Mouse (Mus musculus) small intestine, adult 2 months (tissue): Measurements from ENCODE around the gene Mctp1. TPM values are rescaled to one million over a fixed set of nuclear protein-coding genes. Genes with fewer than 3 reads are reported as not detected.
"Not testable (repeated sequence)": the region's sequence is repeated elsewhere in the genome, so short reads cannot be mapped to it uniquely, and the experiment has no call there.

Experiments used
- H3K27ac ChIP-seq: fragments of 200-500 bp; 2 replicates; pipeline ENCODE4 v1.5.1; 2012; ENCODE audit warnings: low read depth, low read length, control low read depth, inconsistent platforms; ENCODE audit not compliant: insufficient read depth
- H3K27me3 ChIP-seq: fragments of 200-500 bp; 2 replicates; pipeline ENCODE4 v1.6.1; 2012; ENCODE audit warnings: mild to moderate bottlenecking, moderate library complexity, low read length, inconsistent platforms; ENCODE audit not compliant: control insufficient read depth, insufficient read depth
- H3K36me3 ChIP-seq: fragments of 200-500 bp; 2 replicates; pipeline ENCODE4 v1.6.1; 2012; ENCODE audit warnings: mild to moderate bottlenecking, low read length, control low read depth, inconsistent platforms; ENCODE audit not compliant: control insufficient read depth, insufficient read depth
- H3K4me1 ChIP-seq: fragments of 200-500 bp; 2 replicates; pipeline ENCODE4 v1.6.1; 2012; ENCODE audit warnings: low read length, inconsistent platforms, mixed read lengths; ENCODE audit not compliant: control insufficient read depth, insufficient read depth, insufficient read length
- H3K4me3 ChIP-seq: fragments of 200-500 bp; 2 replicates; pipeline ENCODE4 v1.5.1; 2012; ENCODE audit warnings: low read depth, mild to moderate bottlenecking, control low read depth, inconsistent platforms, low read length, moderate library complexity
- CTCF ChIP-seq: fragments of 200-500 bp; IDR thresholded peaks from 2 replicates; pipeline ENCODE4 v1.5.1; 2012; ENCODE audit warnings: low read depth, mild to moderate bottlenecking, control low read depth, inconsistent platforms, low read length, moderate library complexity, mixed read lengths; ENCODE audit not compliant: insufficient replicate concordance, insufficient read length; ENCODE audit errors: extremely low read depth
- POLR2A ChIP-seq: fragments of 200-500 bp; IDR thresholded peaks from 2 replicates; pipeline ENCODE4 v1.6.1; 2012; ENCODE audit warnings: low read depth, mild to moderate bottlenecking, control low read depth, inconsistent platforms, low read length, moderate library complexity
- WGBS: fragments of 180-500 bp; shearing (Covaris S2); methylation state at CpG from one replicate; pipeline ENCODE4 v1.1.7; 2018; 5-methylcytosine and 5-hydroxymethylcytosine counted together
- polyA plus RNA-seq: library from polyadenylated mRNA; depleted of rRNA; stranded (reverse); fragments of >200 nt; gene quantifications from 2 replicates; pipeline ENCODE4 v1.2.3, GENCODE M21; 2012; rRNA removed

The Mctp1 gene
- polyA plus RNA-seq = 0.04 and 0.14 TPM in 2 replicates

DNA sequence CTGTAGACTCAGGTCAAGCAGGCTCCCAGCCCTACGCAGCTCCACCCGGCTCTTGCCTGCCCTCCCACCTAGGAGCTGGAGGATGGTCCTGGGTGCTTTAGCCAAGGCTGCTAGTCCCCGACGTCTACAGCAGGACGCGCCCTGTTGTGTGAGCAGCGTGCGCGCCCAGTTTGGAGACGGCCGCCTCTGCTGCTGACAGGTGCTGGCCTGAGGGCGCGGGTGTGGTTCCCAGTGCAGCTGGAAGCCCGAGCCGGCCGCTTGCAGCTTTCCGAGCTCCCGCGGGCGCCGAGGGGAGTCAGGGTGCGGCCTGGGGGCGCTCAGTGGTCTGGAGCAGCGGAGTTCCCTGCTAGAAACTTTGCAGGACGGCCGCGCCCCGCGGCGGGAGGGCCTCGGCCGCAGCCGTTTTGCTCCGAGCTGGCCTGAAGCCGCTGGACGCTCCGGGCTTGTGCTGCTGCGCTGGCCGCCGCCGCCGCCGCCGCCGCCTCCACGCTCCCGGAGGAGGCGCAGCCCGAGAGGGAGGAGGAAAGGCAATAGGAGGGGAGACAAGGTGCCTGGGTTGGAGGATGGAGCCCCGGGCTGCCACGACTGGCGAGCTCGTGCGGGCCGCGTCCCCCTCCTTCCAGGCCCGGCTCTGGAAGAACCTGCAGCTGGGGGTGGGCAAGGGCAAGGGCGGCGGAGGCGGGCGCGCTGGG, at the start of gene Mctp1:
Gene Mctp1, plus strand, starts transcription at position 564 of the 692 bp plus-strand sequence.
- H3K4me1 ChIP-seq = peaks cover 8% of the 10 kb centered on the region
- H3K36me3 ChIP-seq = no peaks in the 10 kb centered on the region
- under 1% methylated on average over 57 of the region's 62 CpGs for WGBS
- TF ChIP-seq CTCF = no peak
- no peak for TF ChIP-seq POLR2A
- no peak within 1 kb of the TSS for H3K27ac ChIP-seq
- H3K27me3 ChIP-seq = peaks cover 15% of the 10 kb centered on the region
- H3K4me3 ChIP-seq = peak within 1 kb of the TSS; percentile 66

DNA sequence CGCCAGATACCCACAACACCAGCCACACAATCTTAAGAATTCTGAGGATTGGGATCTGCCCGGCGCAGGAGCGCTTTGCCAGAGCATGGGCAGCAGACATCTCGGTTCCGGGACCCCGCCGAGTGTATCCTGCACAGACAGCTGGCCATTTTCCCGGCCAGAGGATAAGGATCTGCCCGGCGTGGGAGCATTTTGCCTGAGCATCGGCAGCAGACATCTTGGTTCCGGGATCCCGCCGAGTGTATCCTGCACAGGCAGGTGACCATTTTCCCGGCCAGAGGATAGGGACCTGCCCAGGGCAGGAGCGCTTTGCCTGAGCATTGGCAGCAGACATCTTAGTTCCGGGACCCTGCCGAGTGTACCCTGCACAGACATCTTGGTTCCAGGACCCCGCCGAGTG, 38.4 kb upstream of the Mctp1 start:
- not testable (repeated sequence) for H3K27me3 ChIP-seq, H3K4me3 ChIP-seq, H3K36me3 ChIP-seq, H3K4me1 ChIP-seq, H3K27ac ChIP-seq
- 61% methylated on average over 21 of the region's 21 CpGs for WGBS

DNA sequence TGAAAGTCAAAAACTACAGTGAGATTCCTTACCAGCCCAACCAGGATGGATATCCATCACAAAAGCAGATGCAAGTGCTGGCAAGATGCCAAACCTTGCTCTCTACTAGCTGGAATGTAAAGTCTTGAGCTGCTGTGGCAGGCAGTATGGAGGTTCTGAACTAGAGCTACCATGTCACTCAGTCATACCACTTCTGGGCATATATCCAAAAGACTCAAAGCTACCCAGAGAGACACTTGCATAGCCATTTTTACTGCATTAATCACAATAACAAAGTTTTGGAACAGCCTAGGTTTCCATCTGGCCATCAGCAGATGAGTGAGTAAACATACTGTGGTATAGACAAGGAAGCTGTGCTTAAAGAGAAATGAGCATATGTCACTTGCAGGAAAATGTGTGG, 25.6 kb upstream of the Mctp1 start:
- no peak overlapping the region for H3K4me3 ChIP-seq
- no peaks in the 10 kb centered on the region for H3K36me3 ChIP-seq
- H3K4me1 ChIP-seq = no peaks in the 10 kb centered on the region
- H3K27me3 ChIP-seq = no peaks in the 10 kb centered on the region
- TF ChIP-seq POLR2A (no peak), CTCF (no peak)
- no peak overlapping the region for H3K27ac ChIP-seq

DNA sequence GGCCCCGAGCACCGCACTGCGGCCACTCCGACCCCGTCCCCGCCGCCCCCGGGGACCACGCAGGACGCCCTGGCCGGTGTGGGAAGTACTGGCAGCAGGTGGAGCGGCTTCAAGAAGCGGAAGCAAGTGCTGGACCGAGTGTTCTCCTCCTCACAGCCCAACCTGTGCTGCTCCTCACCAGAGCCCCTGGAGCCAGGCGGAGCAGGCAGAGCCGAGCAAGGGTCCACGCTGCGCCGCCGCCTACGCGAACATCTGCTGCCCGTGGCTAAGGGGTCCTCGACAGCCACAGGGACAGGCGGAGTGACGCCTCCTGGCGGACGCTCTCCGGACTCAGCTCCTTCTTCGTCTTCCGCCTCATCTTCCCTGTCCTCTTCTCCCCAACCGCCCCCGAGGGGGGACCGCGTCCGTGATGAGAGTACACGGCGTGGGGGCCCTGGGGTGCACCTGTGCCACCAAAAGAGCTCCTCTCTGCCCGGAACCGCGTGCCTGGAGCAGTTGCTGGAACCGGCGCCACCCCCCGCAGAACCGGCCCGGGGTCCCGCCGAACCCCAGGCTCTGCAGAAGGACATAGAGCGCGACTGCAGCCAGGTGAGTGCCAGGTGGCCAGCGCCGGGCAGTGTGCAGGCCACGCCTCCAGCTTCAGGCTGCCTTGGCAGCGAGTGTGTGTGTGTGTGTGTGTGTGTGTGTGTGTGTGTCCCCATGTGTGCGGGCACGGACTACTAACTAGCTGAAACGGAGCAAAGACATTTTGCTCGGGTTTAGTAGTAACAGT, 515 bp downstream of the Mctp1 start:
- Histone ChIP-seq H3K4me1 (peaks cover 8% of the 10 kb centered on the region), H3K4me3 (peak overlapping the region; percentile 66), H3K36me3 (no peaks in the 10 kb centered on the region), H3K27ac (no peak overlapping the region), H3K27me3 (peaks cover 15% of the 10 kb centered on the region)
- 2% methylated on average over 58 of the region's 58 CpGs for WGBS
- peak; percentile 38; the same call in 1 of the 2 replicates for TF ChIP-seq CTCF
- TF ChIP-seq POLR2A = no peak

DNA sequence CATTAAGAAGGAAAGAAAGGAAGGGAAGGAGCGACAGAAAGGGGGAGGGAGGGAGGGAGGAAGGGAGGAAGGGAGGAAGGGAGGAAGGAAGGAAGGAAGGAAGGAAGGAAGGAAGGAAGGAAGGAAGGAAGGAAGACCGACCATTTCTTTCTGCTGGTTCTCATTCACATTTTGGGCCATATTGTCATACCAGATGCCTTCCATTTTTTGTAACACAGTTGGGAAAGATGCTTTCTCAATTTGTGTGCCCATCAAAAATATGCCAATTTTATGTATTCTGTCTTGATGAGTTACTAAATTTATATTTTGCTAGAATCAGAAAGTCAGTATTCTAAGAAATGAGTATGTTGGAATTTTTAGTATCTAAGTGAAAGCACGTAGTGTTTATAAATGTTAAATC, 4.3 kb downstream of the Mctp1 start:
- Histone ChIP-seq H3K36me3 (no peaks in the 10 kb centered on the region), H3K27me3 (peaks cover 15% of the 10 kb centered on the region), H3K4me1 (peaks cover 8% of the 10 kb centered on the region), H3K4me3 (no peak overlapping the region), H3K27ac (no peak overlapping the region)
- no peak for TF ChIP-seq CTCF
- TF ChIP-seq POLR2A = no peak
- WGBS = 66% methylated on average over 3 of the region's 3 CpGs

DNA sequence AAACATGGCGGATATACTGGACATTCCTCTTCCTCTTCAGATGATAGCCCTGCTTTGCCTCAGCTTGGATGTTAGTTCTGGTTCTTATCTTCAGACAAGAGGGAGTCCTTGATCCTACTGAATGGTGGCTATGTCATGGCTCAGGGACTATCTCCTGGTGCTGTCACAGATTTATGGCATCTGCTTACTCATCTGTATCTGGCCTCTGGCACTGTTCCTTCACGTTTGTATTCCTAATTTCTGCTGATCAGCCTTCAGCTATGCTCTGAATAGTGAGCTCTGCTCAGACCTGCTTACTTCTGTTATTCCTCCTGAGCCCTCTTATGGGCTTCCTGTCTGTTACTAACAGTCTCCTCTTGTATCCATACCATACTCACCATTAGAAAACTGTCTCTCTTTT, 7.6 kb downstream of the Mctp1 start:
- Histone ChIP-seq H3K27me3 (no peaks in the 10 kb centered on the region), H3K4me1 (no peaks in the 10 kb centered on the region), H3K4me3 (no peak overlapping the region), H3K27ac (no peak overlapping the region), H3K36me3 (no peaks in the 10 kb centered on the region)
- TF ChIP-seq POLR2A (no peak), CTCF (no peak)
- WGBS = 49% methylated on average over 2 of the region's 2 CpGs

DNA sequence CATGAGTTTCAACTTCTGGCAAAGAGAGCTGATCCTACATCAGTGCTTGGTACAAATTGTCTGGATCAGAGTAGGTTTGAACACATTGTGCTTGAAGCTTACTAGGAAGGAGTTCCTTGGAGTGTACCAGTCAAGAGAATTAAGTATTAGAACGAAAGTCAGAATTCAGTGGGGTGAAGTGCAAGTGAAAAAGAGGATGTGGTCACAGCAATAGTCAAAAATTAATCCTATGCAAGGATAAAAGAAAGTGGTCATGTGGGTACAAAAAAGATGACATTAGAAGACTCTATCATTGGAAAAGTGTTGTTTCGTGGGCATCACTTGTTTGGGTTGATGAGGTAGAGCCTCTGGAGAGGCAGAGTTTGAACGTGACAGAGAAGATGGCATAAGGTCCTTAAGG, 8.8 kb downstream of the Mctp1 start:
- 70% methylated on average over 3 of the region's 3 CpGs for WGBS
- no peak for TF ChIP-seq POLR2A
- TF ChIP-seq CTCF = no peak

More for the DNA sequence above, 8.8 kb downstream of the Mctp1 start:
- Histone ChIP-seq H3K36me3 (no peaks in the 10 kb centered on the region), H3K4me3 (no peak overlapping the region), H3K4me1 (no peaks in the 10 kb centered on the region), H3K27ac (no peak overlapping the region), H3K27me3 (no peaks in the 10 kb centered on the region)
